Mouse (Mus musculus): ENCODE results near the gene Cux2.
"Not testable (repeated sequence)": the region's sequence is repeated elsewhere in the genome, so short reads cannot be mapped to it uniquely, and the experiment has no call there.

The Cux2 gene

DNA sequence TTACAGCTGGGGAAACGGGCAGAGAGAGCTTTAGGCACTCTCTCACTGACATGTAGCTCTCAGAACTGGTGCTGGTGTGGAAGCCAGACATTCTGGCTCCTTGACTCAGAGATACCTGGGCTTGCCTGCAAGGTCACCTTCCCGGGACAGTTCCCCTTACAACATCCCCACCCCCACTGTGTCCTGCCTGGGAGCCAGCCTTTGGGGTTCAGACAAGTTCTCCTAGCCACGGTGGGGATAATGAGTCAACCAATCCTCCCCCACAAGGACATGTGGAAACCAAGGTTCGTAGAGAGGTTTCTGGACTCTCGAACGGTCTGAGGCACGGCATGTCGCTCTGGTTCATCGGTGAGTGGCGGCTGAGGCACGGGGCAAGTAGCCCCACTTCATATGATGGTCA, 193.2 kb downstream of the Cux2 start:
- DNase-seq = no peak

DNA sequence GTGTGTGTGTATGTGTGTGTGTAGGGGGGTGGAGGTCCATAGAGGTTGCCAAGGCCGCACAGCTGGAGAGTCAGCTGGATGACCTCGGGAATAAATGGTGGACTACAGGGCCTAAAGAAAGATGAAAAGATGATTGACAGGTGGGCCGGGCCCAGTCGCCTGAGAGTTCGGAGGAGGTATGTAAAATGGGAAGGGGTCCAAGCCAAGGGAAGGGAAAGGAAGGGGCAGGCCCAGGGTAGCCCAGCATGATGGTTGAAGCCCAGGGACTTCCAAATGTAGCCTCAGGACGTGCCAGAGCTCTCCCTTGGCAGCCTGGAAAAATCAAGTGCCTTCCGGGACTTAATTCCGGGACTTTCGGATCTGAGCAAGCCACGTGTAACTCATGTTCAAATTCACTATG, 195.1 kb downstream of the Cux2 start:
- no peak for DNase-seq

DNA sequence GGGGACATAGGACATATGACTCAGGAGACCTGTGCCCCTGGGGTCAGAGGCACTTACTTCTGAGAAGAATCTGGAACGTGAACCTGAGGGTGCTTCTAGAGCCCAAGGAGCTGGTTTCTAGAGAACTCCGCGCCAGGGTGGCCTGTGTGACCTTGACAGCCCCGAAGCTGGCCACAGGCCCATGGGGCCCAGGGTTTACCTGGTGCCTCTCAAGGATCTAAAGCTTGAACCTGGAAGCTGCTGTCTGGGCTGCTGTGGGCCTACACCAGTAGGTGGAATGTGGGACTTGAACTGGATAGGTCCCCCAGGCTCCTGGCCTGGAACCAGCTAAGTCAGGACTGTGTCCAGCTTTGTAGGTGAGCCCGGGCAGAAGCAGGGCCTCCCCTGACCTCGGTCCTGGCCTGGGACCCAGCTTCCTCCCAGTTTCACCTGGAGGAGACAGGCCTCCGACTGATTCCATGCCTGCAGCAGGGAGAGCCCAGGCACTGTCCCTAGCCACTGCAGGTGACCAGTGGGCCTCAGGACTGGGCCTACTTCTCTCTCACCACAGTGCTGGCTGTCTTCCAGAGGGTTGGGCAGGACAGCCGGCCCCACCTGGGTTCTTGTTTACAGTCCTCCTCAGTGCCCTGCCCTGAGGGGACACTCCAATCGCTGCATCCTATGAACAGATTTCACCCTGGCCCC, 196.4 kb downstream of the Cux2 start:
- no peak for DNase-seq

- no peak for DNase-seq
These were observed 200.2 kb downstream of the Cux2 start for GRCm38 (mm10) chr5:121849478-121850349.

DNA sequence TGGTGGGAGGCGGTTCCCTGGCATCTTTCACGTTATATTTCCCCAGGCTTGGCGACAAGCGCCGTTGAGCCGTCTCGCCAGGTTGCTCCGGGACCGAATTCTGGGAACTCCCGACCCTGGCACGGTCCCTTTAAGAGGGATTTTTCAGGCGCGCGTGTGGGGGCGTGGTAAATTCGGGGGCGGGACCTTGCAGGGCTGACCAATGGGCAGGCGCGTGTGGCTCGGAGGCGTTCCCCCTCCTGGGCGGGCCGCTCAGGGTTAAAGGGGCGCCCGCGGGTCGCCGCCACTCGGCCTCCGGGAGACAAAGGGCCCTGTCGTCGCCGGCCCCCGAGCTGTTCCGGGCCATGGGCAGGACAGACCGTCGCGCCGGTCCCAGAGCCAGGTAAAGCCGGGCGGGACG, 201.2 kb downstream of the Cux2 start, which contains the start of gene Pheta1:
Pheta1 (plus strand) TSS at position 242 of the 400 bp plus-strand sequence.
- DNase-seq = peak; percentile 91 to 94

DNA sequence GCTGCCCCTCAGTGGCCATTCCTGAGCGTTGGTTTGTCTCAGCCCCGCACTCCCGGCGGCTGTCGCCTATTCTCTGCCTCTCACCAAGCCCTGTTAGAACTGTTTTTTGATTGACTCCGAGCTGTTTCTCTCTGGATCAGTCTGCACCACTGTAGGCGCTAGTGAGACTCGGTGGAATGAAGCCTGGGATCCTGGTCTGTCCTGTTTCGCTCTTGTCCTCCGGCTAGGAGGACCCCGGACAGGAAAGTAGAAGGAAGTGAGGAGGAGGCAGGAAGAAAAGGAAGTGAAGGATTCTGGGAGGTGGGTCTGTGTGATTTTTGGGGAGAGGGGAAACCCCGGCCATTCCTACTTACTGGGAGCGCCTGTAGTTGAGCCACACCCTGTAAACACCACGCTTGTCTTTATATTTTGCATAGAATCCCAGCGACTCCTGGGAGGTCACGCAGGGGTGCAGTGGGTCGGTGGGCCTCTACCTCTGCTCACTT, 201.8 kb downstream of the Cux2 start:
- DNase-seq = peak; percentile 43 to 48

- DNase-seq = not testable (repeated sequence)
These were observed 202.6 kb downstream of the Cux2 start for GRCm38 (mm10) chr5:121847269-121847668.

DNA sequence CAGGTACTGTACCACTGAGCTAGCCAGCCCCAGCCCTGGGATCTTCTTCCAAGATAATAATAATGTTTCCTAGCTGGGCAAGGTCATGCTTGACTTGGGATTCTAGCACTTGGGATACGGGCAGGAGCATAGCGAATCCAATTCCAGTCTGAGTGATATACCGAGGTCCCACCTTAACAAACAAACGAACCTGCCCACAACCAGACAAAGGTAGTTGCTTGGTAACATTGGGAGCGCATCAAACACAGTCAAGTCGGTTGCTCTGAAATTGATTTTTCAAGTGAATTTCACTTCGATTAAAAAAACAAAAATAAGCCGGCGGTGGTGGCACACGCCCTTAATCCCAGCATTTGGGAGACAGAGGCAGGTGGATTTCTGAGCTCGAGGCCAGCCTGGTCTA, 203.6 kb downstream of the Cux2 start:
- DNase-seq = no peak

- no peak for DNase-seq
These were observed 204.5 kb downstream of the Cux2 start for GRCm38 (mm10) chr5:121845361-121845760.

GRCm38 (mm10) chr5:121843138-121843905, 206.6 kb downstream of the Cux2 start:
- DNase-seq = no peak

DNA sequence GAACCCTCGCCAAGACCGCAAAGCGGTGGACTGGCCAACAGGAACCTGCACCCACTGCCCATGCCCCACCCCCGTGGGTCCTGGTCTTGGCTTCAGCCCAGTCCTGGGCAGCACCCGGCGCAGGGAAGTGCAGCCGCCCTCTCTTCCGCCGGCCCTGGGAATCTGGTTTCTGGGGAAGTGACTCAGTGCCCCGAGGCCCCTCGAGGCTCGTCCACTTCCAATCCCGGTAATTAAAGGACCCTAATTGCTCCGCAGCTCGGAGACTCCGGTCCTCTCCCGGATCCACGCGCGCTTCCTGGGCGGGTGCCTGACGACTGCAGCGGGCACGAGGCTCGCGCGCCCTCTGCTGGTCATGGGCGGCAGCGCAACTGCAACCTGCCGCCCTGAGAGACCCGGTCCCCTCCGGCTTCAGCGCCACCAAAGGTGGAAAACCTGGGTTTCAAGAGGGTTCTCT, 207.2 kb downstream of the Cux2 start:
- peak; percentile 85 to 86 for DNase-seq

GRCm38 (mm10) chr5:121841973-121842372, 207.9 kb downstream of the Cux2 start:
- no peak for DNase-seq

- DNase-seq = no peak
These were observed 208.4 kb downstream of the Cux2 start for GRCm38 (mm10) chr5:121841516-121841915.

GRCm38 (mm10) chr5:121839128-121839473, 210.8 kb downstream of the Cux2 start:
- DNase-seq = no peak

- DNase-seq = peak; percentile 54 to 57
These were observed 211.4 kb downstream of the Cux2 start for GRCm38 (mm10) chr5:121838341-121839127.

GRCm38 (mm10) chr5:121837441-121838340, 212.2 kb downstream of the Cux2 start, which contains the start of gene Sh2b3:
Sh2b3 (minus strand) TSS chr5:121837646.
- peak; percentile 69 to 75 for DNase-seq

DNA sequence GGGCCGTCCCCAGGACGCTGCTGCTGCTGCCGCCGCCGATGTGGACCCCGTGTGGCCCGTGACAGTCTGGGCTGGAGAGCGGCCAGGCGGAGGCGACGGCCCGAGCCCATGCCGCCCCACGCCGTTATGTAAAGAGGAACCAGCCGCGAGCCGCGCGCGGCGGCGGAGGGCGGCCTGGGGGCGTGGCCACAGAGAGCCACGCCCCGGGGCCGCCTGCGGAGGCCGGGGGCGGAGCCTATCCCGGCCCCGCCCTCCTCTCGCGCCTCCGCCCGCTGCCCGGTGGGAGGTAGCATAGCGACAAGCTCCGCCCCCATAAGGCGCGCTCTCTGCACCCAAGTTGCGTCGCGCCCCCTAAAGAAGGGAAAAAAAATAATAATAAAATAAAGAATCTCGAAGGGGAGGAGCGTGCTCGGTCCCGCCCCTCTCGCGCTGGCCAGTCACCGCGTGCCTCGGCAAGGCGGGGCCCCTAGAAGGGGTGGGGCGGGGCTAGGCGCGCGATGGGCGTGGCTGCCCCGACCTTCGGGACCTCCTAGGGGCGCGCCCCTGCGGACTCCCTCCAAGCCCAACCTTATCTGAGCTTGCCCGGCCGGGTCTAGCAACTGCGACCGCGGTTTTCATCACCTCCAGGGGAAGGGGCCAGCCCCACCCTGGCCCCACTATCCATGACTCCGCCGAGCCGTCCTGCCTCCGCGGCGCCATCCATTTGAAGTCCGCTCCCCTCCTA, 213.0 kb downstream of the Cux2 start:
- DNase-seq = peak; percentile 86 to 88

DNA sequence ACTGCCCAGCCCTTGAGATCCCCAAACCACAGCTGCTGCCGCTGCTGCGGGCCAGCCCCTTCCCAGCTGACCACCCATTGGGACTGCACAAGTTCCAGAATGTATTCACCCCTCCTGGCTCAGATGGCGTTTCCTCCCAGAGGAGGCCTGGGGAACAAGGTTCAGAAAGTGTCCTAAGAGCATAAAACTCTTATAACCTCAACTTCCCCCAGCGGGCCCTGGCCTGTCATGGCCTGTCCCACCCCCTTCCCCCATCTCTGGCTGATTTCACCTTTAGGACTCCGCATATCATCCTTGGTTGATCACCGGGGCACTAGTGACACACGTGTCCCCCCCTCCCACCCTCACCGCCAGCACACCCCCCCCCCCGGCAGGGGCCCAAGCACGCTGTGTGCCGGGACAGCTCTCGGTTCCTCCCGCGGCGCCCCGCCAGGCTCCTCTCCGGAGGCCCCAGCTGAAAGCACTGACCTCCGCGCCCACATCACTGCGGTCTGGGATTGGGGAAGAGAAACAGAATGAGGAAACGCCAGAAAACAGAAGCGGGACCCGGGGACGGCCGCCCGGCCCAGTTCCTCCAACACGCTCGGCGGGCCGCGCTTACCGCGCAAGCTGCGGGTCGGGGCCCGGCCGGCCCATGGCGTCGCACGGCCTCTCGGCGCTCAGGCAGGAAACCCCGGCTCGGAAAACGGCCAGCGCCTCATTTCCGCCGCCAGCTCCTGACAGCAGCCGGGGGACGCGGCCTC, 213.8 kb downstream of the Cux2 start:
- peak in 1 of 2 experiments; percentile 24 for DNase-seq

DNA sequence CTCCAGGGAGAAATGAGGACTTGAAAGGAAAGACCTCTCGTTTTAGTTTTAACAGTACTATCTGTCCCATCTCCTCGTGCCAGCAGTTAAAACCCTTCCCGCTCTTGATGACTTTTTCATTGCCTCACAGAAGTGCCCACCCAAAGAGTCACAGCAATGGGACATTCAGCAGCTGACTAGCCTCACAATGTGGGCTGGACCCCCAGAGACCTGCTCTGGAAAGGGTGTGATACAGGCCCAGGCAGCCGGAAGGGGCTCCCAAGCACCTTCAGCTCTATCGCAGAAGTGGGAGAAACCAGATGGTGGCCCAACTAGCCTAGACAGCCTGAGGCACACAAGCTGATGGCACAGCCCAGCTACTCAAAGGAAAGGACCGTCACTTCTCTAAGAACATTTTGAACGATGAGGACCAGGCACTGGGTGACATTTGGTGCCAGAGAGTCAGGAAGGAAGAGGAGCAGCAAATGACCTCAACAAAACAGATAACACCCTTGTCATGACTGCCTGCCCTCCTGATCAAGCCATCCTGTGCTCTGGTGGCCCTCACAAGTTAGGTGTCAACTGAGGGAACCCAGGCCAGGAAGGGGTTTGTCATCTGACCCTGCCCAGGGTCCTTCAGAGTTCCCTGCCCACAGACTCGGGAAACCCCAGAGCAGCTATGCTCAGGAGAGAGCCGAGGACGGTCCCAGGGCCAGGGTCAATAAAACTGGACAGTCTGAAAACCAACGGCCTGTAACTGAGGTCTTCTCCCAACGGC, 214.7 kb downstream of the Cux2 start:
- no peak for DNase-seq
